Mouse (Mus musculus): ENCODE measurements around the gene Stim2.

DNA sequence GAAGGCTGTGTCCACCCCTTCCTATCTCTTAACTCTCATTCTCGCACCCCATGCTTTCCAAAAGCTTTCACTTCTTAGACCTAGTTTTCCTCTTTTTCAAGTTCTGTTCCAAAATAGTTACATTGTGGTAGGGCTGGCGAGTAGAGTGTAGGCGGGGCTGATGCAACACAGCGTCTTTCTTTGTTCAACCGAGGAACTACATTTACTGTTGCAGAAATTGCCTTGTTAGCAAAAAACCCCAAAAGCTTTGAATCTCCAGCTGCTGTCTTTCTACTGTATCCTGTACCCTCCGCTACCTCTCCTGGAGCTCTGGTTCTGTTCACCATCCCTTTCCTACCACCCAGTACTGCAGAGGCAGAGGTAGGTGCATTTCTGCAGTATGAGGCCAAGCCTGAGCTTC lies 99.9 kb downstream of the Stim2 start:
- TF ChIP-seq MAX (IDR thresholded peaks at IDR 0.05; ENCODE audit: low read depth), result no peak
- TF ChIP-seq POLR2A (IDR thresholded peaks at IDR 0.05; ENCODE audit: insufficient read length, low read depth), result no peak
- TF ChIP-seq SRF (IDR thresholded peaks at IDR 0.05; ENCODE audit: control insufficient read depth, insufficient read length, low read depth), result no peak
- TF ChIP-seq MYOG (IDR thresholded peaks at IDR 0.05; ENCODE audit: control insufficient read depth in 1 of 3, insufficient read depth in 1 of 3, insufficient read length in 2 of 3, low read depth in 2 of 3), result no peak

Measured in myocyte (in vitro differentiated cells).